Mouse (Mus musculus) liver, adult 10 weeks (tissue): ENCODE results near the gene Unc13a. TPM values are rescaled to one million over a fixed set of nuclear protein-coding genes. Genes with fewer than 3 reads are reported as not detected.

Source experiments
- polyA plus RNA-seq: library from polyadenylated mRNA; stranded (reverse); fragments of 350-450 nt; fragmentation: Illumina TruSeq; extraction: RNeasy Lipid Tissue Mini Kit (QIAGEN cat#74804); gene quantifications from one replicate; pipeline ENCODE4 v1.2.3, GENCODE M21; 2014; ENCODE audit warnings: low read depth, low replicate concordance

Gene Unc13a
- polyA plus RNA-seq: not detected

GRCm38 (mm10) chr8:71671549-71671965, at the start of gene Unc13a:
Gene Unc13a, minus strand, starts transcription at chr8:71671757.

GRCm38 (mm10) chr8:71701414-71702086, 30.0 kb upstream of the Unc13a start, which contains the start of gene B3gnt3:
Gene B3gnt3, minus strand, starts transcription at chr8:71701789.

GRCm38 (mm10) chr8:71689028-71689427, 17.5 kb upstream of the Unc13a start, which contains the start of gene Insl3:
Gene Insl3, plus strand, starts transcription at chr8:71689214.

DNA sequence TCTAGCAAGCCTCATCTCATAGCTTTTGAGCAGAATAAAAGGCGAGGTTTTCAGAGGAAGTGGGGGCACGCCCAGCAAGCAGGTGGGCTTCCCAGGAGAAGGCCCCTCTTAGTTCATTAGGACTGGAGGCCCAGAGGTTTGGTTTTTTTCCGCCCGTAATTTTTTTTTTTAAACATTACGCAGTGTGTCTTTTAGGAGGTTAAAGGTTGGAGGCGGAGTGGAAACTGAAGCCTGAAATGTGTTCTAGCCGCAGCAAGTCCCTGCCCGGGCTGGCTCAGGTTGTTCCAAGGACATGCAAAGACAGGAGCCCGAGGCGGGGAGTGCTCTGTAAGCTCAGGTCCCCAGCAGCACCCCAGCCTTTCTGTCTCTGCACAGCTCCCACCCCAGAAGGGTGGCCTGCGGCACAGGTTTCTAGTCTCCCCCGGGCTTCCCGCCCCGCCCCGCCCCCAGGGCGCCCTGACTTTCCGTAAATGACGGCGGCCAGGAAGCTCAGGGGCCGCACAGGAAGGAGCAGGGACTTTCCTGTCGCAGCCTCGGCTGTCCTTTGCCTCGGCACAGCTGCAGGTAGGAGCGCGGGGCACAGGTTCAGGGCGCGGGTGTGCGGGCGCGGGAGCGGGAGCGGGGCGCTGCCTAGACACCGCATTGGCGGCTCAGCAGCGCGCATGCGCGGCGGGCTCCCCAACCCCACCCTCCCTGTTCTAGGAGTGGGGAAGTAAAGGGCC, 4.6 kb upstream of the Unc13a start, which contains the start of gene Jak3:
TSS of gene Jak3 (plus strand) at position 277 of the 722 bp plus-strand sequence.

GRCm38 (mm10) chr8:71610822-71611651, 60.5 kb downstream of the Unc13a start, which contains the start of gene Colgalt1:
Gene Colgalt1, plus strand, starts transcription at chr8:71610998.

GRCm38 (mm10) chr8:71597451-71597850, 74.1 kb downstream of the Unc13a start, which contains the start of gene Fam129c:
Gene Fam129c, plus strand, starts transcription at chr8:71597648.

DNA sequence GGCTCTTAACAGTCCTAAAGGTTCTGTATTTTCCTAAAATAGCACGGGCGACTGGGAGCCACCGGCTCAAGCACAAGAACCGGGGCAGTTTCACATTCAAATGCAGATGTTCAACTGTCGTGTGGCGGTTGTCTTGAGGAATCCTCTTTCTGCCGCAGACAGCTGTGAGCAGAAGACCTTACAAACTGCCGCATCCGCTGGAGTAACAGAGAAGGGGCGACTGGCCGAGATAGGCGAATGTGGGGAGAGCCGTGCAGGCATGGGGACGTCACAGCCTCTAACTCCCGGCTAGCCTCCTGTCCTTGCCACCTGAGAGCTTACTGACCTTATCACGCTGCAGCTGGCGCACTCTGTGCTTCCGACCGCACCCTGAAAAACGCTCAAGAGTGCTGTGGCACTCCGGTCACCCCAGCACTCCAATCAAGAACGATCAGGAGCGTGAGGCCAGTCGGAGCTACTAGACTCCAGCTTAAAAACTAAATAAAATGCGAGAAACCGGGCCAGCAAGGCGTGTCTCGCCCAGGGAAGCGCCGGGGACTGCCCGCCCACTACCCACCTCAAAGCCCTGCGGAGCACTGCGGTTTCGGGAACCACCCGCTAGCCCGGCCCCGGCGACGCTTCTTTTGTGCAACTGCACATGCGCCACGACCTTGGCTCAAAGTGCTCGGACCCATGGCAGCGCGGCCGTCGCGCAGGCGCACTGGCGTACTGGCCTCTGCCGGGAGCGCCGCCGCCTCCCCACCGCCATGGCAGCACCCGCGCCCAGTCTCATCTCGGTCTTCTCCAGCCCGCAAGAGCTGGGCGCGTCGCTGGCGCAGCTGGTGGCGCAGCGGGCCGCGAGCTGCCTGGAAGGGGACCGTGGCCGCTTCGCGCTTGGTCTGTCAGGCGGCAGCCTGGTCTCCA, 79.8 kb downstream of the Unc13a start, which contains the start of gene Pgls:
TSS of gene Pgls (plus strand) at position 706 of the 903 bp plus-strand sequence.

Other genes starting within 250 kb of the Unc13a start
- not detected for gene Abhd8, start 208.1 kb downstream of the Unc13a start, polyA plus RNA-seq
- 5.9 TPM for gene Mrpl34, start 206.8 kb downstream of the Unc13a start, polyA plus RNA-seq
- 1.1 TPM for gene Dda1, start 202.6 kb downstream of the Unc13a start, polyA plus RNA-seq
- 0.45 TPM for gene Ano8, start 185.8 kb downstream of the Unc13a start, polyA plus RNA-seq
- 0.64 TPM for gene Gtpbp3, start 183.7 kb downstream of the Unc13a start, polyA plus RNA-seq
- 3.6 TPM for gene Plvap, start 160.0 kb downstream of the Unc13a start, polyA plus RNA-seq
- gene Ccdc194, start 146.0 kb downstream of the Unc13a start, polyA plus RNA-seq: not detected
- gene Bst2, start 134.3 kb downstream of the Unc13a start, polyA plus RNA-seq: 29.0 TPM
- gene Mvb12a, start 128.8 kb downstream of the Unc13a start, polyA plus RNA-seq: 3.5 TPM
- gene Tmem221, start 112.9 kb downstream of the Unc13a start, polyA plus RNA-seq: not detected
- gene Nxnl1, start 105.2 kb downstream of the Unc13a start, polyA plus RNA-seq: not detected
- 0.90 TPM for gene Slc27a1, start 102.9 kb downstream of the Unc13a start, polyA plus RNA-seq
- 0.69 TPM for gene Pgls, start 79.6 kb downstream of the Unc13a start, polyA plus RNA-seq
- gene Fam129c, start 74.1 kb downstream of the Unc13a start, polyA plus RNA-seq: not detected
- gene Colgalt1, start 60.8 kb downstream of the Unc13a start, polyA plus RNA-seq: 29.0 TPM
- gene Jak3, start 4.5 kb upstream of the Unc13a start, polyA plus RNA-seq: 0.11 TPM
- not detected for gene Insl3, start 17.5 kb upstream of the Unc13a start, polyA plus RNA-seq
- 2.3 TPM for gene B3gnt3, start 30.0 kb upstream of the Unc13a start, polyA plus RNA-seq
- gene Fcho1, start 54.0 kb upstream of the Unc13a start, polyA plus RNA-seq: not detected
- 5.7 TPM for gene Zfp709, start 210.3 kb upstream of the Unc13a start, polyA plus RNA-seq
- 3.5 TPM for gene Zfp882, start 236.9 kb upstream of the Unc13a start, polyA plus RNA-seq
- gene Zfp617, start 236.9 kb upstream of the Unc13a start, polyA plus RNA-seq: 43.0 TPM